Mouse (Mus musculus) G1E (cell line): ENCODE measurements around the gene Gm16181.

Experiments used
- CTCF ChIP-seq: IDR thresholded peaks from 2 replicates; pipeline ENCODE4 v1.5.1; 2012; ENCODE audit warnings: low read depth, low read length, inconsistent platforms, mixed read lengths
- GATA1 ChIP-seq: IDR thresholded peaks from 2 replicates; pipeline ENCODE4 v1.6.1; 2012; ENCODE audit warnings: borderline replicate concordance, low read length, inconsistent platforms, mixed read lengths
- GATA2 ChIP-seq: IDR thresholded peaks from 2 replicates; pipeline ENCODE4 v1.6.1; 2012; ENCODE audit warnings: low read depth, low read length, inconsistent platforms, borderline replicate concordance
- POLR2AphosphoS5 ChIP-seq: IDR thresholded peaks from 2 replicates; pipeline ENCODE4 v1.6.1; 2012; ENCODE audit warnings: low read depth, low read length, inconsistent platforms; ENCODE audit not compliant: insufficient replicate concordance
- TAL1 ChIP-seq: conservative IDR thresholded peaks from 2 replicates; pipeline ENCODE4 v1.6.1; 2012; ENCODE audit warnings: low read depth, low read length, inconsistent platforms, mixed read lengths

GRCm38 (mm10) chr17:35251162-35251719 lies 30.6 kb downstream of the Gm16181 start:
- TF ChIP-seq GATA2: no peak
- no peak for TF ChIP-seq CTCF
- TF ChIP-seq GATA1: no peak
- no peak for TF ChIP-seq POLR2AphosphoS5
- no peak for TF ChIP-seq TAL1
